Comparison of ENCODE assay signal across 7 mouse cellular contexts in the genomic region with DNA sequence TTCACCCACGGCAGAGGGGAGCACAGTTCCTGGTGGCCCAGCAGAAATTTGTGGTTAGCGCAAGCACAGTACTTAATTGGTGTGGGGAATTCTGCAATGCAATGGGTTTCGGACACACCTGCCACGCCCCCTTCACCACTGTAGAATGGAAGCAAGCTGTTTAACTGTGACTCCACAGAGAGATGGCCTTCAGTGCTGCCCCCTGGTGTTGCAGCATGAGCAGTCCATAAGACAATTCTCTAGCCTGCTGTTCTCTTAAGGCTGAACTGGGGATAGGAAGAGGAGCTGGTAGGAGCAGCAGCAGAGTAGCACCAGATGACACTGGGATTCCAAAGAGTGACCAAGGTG.
A peak's percentile ranks its signal among the peaks of the same experiment; 100 is the strongest.
DNase-seq lines count a peak whose midpoint lies in the region; ATAC-seq and TF ChIP-seq lines count a peak whose summit lies in the region.

No protein-coding gene starts in this region.

- H3K36me3 ChIP-seq in hindbrain, postnatal 0 days (ENCODE audit: insufficient read depth, low read length): no peaks in the 10 kb centered on the region

- H3K27me3 ChIP-seq in hindbrain, postnatal 0 days (ENCODE audit: insufficient read depth, low read length): no peaks in the 10 kb centered on the region

- peak; percentile 90 for ATAC-seq in hindbrain, postnatal 0 days
- ATAC-seq in megakaryocyte progenitor cell, adult 5-6 weeks (replicated peaks; ENCODE audit: poor library complexity): peak; percentile 85

- H3K4me2 ChIP-seq in hindbrain, postnatal 0 days (ENCODE audit: low read depth, low read length): peak overlapping the region; percentile 47

- H3K4me3 ChIP-seq in hindbrain, postnatal 0 days (ENCODE audit: low read length): peak overlapping the region; percentile 20
- no peak overlapping the region for H3K4me3 ChIP-seq in left cerebral cortex, adult 2 months

- no peaks in the 10 kb centered on the region for H3K4me1 ChIP-seq in hindbrain, postnatal 0 days (ENCODE audit: insufficient read depth, low read length)

- intact Hi-C loops in left cerebral cortex, adult 2 months (cut with DNase I): loop anchor here (2.0 kb wide), 1 partner anchor 537 kb away; the partner anchor contains the start of gene Plcb1

- peak; percentile 94 for TF ChIP-seq CTCF in hindbrain, postnatal 0 days (IDR thresholded peaks at IDR 0.05; ENCODE audit: low read depth)
- TF ChIP-seq CTCF in left cerebral cortex, adult 2 months (IDR thresholded peaks at IDR 0.05): peak; percentile 79

- 11% methylated on average over 4 of the region's 4 CpGs for WGBS in hindbrain, postnatal 0 days

- H3K27ac ChIP-seq in hindbrain, postnatal 0 days: peak overlapping the region; percentile 4; the same call in 1 of the 2 replicates
- H3K27ac ChIP-seq in left cerebral cortex, adult 2 months: no peak overlapping the region

- DNase-seq in adrenal gland, adult 8-10 months: peak; percentile 48
- DNase-seq in cerebellum, postnatal 36 days: peak; percentile 86 to 90
- DNase-seq in frontal cortex, postnatal 36 days (ENCODE audit: low spot score in 2 of 2): peak; percentile 71 to 82
- DNase-seq in hindbrain, postnatal 0 days (ENCODE audit: low spot score): peak; percentile 94
- DNase-seq in left cerebral cortex, adult 2 months (ENCODE audit: extremely low spot score in 1 of 2, low spot score in 2 of 2): peak; percentile 68 to 82
- DNase-seq in skeletal muscle tissue, adult 2 months (ENCODE audit: low read depth, low spot score): peak; percentile 35

- 0 out of 2 replicates have a peak overlapping the region, but pooled peaks have one; percentile 1 for H3K9ac ChIP-seq in hindbrain, postnatal 0 days (replicated peaks; ENCODE audit: low read length)

- no peaks in the 10 kb centered on the region for H3K9me3 ChIP-seq in hindbrain, postnatal 0 days (ENCODE audit: low read length)

Comparison
In these comparisons a context has a peak if more than half of its experiments do, and no peak if none do; other contexts are left out.
1. DNase-seq: peak in every context shown above with its lines; median percentile 94 in hindbrain, postnatal 0 days; 88 in cerebellum, postnatal 36 days; 76 in frontal cortex, postnatal 36 days; 75 in left cerebral cortex, adult 2 months; 48 in adrenal gland, adult 8-10 months; 35 in skeletal muscle tissue, adult 2 months.